Mouse (Mus musculus): ENCODE results near the gene Gstz1. TPM values are rescaled to one million over a fixed set of nuclear protein-coding genes. Genes with fewer than 3 reads are reported as not detected.

The Gstz1 gene
- 6.9 and 10.2 TPM in 2 replicates for total RNA-seq (2017)

DNA sequence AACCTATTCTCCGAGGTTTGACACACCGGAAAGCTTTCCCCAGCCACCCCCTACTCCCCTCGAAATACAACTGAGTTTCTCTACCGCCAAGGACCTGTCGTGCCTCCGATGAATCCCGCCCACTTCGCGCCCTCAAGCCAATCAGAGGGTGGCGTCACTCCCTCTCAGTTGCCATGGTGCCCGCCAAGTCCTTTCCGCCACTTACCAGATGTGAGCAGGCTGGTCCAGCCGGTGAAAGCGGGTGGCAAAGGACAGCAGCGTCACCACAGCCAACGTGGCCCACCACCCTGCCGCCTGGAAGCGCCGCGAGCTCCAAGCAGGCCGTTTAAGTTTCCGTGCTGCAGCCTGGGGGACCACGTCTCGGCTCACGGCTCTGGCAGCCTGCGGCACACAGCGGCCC lies at the start of gene Gstz1:
Gene Gstz1 (plus strand): TSS at position 200 of the 400 bp plus-strand sequence.
- peak; percentile 85 for ATAC-seq (ENCODE audit: extremely low read depth, insufficient number of reproducible peaks, low FRiP score, poor library complexity, severe bottlenecking)

DNA sequence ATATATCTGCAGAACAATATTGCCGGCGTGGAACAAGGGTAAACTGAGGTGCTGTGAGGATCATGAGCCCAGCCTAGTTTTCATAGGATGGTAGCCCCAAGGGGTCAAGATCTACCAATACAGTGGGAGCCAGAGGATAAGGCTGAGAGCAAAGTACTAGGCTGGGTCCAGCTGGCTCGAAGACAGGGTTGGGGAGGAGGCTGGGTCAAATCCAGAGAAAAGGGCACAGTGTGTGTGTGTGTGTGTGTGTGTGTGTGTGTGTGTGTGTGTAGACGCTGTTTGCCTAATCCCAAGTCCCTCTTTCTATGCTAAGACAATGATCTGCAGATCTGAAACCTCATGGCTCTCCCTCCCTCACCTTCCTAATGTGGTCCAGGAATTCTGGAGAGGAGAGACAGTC lies 46.6 kb upstream of the Gstz1 start:
- no peak for ATAC-seq (ENCODE audit: extremely low read depth, insufficient number of reproducible peaks, low FRiP score, poor library complexity, severe bottlenecking)

DNA sequence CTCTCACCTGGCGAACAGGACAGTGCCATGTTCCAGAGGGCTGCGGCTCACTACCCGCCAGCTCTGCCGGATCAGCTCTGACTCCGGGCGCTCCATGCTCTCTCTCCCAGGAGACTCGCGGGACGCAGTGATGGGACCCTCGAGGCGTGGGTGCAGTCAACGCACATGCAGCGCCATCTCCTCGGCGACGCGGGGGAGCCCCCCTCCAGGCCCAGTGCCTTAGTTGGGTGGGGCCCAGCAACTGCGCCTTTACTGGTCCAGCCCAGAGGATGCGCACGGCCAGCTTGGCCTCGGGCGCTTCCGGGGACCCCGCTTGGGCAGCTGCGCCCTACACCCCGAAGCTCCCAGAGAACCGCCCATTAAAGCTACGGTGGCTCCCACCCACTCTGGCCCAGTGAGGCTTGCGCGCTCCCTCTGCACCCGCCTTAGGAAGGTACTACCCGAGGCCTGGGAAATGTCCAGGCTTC lies 44.8 kb upstream of the Gstz1 start, which contains the start of gene Ngb:
Gene Ngb (minus strand): TSS at position 375 of the 467 bp plus-strand sequence.
- no peak for ATAC-seq (ENCODE audit: extremely low read depth, insufficient number of reproducible peaks, low FRiP score, poor library complexity, severe bottlenecking)

DNA sequence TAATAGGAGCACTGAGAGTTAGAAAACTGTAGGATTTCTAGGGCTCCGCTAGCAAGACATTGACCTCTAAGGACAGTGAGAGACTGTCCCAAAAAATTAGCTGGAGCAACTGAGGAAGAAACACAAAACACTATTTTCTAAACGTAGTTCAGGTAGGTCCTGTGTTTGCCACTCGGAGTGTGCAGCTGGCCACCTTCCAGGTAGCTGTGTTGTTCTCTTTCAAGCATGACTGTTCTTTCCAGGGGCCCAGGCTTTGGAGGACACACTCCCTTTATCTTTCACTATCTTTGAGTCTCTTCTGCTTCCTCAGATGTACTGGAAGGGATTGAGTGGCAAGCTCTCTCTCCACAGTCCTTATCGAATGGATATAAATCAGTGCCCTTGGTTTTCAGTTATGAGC lies 43.5 kb upstream of the Gstz1 start:
- no peak for ATAC-seq (ENCODE audit: extremely low read depth, insufficient number of reproducible peaks, low FRiP score, poor library complexity, severe bottlenecking)

DNA sequence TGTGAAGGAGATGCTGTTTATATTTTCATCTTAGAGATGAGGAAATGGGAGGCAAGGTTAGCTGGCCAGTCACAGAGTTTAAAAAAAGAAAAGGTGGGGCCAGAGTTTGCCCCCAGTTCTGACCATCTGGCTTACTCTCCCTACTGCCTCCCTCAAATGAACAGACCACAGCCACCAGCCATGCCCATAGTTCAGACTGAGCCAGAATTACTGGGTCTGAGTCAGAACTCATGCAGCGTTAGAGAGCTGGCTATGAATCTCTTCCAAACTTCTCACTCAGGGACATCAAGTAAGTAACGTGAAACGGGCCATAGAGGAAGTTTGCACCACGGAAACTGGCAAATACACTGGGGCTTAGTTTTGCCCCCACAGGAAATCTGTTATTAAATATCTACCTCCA lies 42.2 kb upstream of the Gstz1 start:
- no peak for ATAC-seq (ENCODE audit: extremely low read depth, insufficient number of reproducible peaks, low FRiP score, poor library complexity, severe bottlenecking)

DNA sequence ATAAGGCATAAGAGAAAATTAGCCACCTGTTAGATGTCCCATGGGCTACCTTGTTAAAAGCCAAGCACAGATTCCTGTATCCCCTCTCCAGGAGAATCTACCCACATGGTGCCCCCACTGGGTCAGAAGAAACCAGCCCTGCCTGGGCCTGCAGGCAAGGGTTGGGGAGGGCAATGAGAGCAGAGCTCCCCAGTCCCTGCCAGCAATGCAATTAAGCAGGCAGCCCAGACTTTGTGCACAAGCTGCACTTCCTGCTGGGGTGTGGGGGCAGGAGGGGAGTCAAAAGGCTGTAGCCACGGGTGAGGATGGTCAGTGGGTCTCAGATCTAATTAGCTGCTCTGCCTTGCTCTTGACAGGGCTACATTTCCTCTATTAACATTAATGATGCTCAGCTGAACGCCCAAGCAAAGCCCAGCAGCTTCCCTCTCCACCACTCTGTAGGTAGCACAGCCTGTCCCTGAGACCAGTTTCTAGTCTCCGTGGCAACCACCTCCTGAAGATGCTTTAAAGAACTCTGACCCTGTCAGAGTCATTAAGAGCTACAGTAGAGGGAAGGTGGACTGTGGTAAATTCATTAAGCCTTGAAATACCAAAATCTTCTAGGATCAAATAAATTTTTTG lies 39.5 kb upstream of the Gstz1 start:
- ATAC-seq (ENCODE audit: extremely low read depth, insufficient number of reproducible peaks, low FRiP score, poor library complexity, severe bottlenecking): no peak

DNA sequence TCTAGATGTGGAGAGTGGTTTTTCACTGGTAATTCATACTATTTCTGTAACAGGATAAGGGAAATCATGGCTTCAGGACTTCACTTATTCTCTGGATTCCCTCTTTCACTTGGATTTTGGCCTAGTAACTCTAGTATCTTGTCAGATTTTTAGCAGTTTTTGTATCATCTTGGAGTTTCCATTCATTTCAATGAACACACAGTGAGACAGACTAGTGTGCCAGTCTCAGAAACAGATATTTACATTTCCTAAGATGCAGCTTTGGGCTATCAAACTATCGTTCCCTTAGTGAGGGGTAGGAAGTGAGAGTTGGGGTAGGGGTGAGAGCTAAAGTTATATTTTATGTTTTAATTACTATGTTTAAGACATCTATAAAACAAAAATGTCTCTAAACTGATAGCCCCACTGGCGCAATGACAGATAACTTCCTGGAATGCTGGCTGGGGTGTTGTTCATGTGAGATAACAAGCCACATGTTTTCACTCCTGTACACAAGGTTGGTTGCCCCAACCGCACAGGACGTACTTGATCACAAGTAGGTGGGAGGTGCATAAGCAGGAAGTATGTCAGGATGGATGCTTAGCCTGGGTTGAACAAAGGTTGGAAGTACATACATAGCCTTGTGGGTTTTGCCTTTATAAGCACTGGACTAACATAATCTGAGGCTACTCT lies 24.9 kb upstream of the Gstz1 start:
- ATAC-seq (ENCODE audit: extremely low read depth, insufficient number of reproducible peaks, low FRiP score, poor library complexity, severe bottlenecking): no peak

DNA sequence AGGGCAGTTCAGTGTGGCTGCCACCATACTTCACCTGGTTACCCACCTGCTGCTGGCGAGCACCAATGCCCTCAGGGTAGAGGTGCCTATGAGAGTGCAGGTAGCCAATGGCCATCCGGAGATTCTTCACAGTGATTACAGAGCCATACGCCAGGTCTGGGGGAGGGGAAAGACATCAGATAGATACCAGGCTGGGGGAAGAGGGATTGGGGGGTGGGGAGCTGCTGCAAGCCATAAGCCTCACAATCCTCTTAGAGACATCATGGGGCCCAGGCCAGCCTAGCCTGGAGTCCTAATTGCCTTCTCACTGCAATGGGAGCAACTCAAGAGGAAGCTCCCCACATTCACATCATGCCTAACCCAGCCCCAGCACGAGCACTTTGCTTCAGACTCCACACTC lies 19.7 kb upstream of the Gstz1 start:
- ATAC-seq (ENCODE audit: extremely low read depth, insufficient number of reproducible peaks, low FRiP score, poor library complexity, severe bottlenecking): no peak

DNA sequence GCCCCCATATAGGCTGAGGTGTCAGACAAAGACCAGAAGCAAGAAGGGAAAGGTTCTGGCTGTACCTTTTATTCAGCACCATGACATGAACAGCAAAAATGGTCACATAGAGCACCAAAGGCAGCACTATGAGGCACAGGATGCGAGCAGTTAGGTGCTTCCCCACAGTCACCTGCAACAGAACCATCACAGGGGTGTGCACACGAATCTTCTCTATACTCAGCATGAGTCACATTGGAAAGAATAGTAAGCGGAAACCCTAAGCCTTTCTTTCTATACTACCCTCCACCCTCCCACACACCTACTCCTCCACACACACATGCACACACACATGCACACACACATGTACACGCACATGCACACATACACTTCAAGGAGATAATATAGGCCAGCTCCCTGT lies 16.7 kb upstream of the Gstz1 start:
- no peak for ATAC-seq (ENCODE audit: extremely low read depth, insufficient number of reproducible peaks, low FRiP score, poor library complexity, severe bottlenecking)

DNA sequence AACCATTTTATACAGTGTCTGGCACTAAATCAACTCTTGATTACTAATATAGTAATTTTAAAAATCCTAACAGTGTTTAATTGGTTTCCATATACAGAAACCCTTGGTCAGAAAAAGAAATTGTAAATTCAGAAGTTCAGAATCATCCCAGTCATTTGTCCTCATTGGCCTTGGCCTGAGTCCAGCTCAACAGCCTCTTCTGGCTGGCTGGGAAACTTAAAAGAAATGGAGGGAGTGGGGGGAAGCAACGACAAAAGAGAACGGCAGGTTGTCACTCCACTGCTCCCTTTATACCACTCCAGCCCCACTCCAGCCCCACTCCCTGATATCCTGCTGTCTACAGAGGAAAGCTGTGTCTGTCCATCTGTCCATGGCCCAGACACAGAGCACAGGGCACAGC lies 15.8 kb upstream of the Gstz1 start:
- no peak for ATAC-seq (ENCODE audit: extremely low read depth, insufficient number of reproducible peaks, low FRiP score, poor library complexity, severe bottlenecking)

DNA sequence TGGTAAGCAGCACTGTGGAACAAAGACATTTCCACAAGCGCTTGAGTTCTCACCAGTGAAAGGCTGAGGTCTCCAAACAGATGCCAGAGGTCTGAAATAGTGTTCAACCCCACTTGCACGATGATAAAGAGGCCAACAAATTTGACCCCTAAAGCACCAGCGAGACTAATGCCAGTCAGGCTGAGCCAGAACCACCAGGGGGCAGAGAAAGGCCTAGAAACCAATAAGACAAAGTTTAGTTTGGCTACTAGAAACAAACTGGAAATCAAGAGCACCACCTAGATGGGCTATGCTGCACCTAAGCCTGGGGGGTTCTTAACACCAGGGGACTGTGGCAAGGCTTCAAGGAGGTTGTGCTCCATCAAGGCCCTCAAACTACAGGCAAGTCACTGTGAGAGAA lies 15.3 kb upstream of the Gstz1 start:
- ATAC-seq (ENCODE audit: extremely low read depth, insufficient number of reproducible peaks, low FRiP score, poor library complexity, severe bottlenecking): peak; percentile 44; the same call in 1 of the 2 replicates

DNA sequence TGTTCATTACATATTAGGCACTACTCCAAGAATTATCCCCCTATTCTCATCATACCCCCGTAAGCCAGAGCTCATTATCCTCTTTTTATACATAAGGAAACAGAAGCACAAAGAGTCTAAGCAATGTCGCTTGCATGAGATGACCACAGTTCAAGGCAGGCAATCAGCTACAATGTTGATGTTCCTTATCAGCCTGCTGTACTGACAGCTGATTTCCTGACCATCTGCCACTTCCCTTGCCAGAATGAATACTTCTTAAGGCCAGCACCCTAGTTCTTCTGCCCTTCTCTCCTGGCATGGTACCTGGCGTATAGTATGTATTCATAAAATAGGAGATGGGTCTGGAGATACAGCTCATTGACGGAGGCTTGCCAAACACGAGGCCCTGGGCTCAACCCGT lies 14.8 kb upstream of the Gstz1 start:
- ATAC-seq (ENCODE audit: extremely low read depth, insufficient number of reproducible peaks, low FRiP score, poor library complexity, severe bottlenecking): no peak

DNA sequence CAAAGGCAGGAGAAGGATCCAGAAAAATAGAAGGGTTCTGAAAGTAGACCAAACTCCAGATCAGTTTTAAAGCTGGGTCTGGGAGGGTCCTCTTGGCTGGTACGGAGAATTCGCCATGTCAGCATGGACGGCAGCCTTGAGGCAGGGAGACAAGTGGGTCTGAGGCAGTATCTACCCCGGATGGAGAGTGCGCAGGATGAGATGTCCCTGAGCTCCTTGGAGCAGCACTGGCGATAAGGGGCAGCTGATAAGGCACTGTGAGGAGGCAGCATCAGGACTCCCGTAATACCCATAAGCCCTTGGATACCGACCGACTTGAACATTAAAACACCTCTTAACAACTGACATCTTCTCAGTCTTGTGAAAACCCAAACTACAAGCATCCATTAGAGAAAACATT lies 14.2 kb upstream of the Gstz1 start:
- ATAC-seq (ENCODE audit: extremely low read depth, insufficient number of reproducible peaks, low FRiP score, poor library complexity, severe bottlenecking): no peak

DNA sequence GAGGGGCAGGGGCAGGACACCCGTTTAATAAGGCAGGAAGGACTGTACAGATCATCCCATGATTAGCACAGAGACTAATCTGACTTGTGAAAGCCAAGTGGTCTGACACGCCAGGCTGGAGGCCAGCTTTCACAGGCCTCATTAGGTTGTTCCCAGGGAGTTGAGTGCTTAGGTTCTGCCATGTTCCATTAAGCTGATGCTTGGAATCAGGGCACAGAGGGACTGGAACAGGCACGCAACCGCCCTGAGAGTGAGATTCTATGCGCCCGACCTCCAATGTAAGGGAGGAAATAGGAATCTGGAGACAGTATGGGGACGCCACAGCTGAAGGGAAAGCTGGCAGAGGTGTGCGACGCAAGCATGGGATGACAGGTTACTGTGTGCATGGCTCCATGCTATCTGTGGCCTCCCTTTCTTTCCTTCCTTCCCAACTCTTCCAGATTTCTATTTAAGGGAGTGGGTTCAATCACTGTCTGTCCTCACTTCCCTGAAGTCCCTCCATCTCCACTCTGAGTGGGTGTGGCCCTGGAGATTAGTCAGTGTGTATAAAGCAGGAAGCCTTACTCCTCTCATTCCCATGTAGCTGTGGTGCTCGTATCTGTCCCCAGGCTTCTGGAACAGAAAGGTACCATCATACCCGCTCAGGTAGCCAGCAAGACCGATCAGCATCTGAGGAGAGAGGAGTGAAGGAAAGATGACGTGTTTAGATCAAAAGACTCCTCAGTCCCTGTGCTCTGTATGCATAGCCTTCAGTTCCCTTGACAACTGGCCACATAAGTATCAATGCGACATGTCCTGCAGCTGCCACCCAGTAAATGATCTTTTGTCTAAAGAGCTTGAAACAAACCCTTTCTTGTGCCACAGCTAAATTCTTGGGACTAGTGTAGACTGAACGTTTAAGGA lies 9.3 kb upstream of the Gstz1 start:
- ATAC-seq (ENCODE audit: extremely low read depth, insufficient number of reproducible peaks, low FRiP score, poor library complexity, severe bottlenecking): no peak

DNA sequence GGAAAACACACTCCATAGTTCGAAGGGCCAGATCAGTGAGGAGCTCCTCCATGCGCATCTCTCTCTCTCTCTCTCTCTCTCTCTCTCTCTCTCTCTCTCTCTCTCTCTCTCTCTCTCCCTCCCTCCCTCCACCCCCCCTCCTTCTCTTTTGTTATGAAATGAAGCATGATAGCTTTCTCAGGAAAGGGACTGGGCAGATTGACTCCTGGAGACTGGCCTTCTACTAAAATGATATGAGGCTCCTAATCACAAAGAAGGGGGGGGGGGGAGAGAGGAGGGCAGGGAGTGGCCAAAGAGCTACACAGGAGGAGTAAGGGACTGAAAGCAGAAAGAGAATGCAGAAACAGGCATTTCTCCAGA lies 8.6 kb upstream of the Gstz1 start:
- no peak for ATAC-seq (ENCODE audit: extremely low read depth, insufficient number of reproducible peaks, low FRiP score, poor library complexity, severe bottlenecking)

DNA sequence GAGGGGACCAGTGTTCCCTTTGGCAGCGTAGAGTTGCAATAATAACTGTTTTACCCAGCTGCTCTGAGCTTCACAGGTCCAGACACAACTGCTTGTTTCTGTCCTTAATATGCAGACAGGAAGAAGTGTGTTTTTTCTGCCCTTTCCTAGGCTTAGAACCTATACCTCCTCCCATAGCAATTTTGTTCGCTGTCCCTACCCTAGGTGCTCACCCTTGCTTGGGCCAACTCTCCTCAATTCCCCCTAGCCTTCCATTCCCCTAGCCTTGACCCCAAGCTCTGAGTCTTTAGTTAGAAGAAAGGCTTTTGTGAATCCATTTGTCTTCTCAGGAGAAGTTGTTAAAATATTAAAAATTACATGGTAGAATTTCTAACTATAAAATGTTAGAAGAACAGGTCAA lies 8.2 kb upstream of the Gstz1 start:
- no peak for ATAC-seq (ENCODE audit: extremely low read depth, insufficient number of reproducible peaks, low FRiP score, poor library complexity, severe bottlenecking)

DNA sequence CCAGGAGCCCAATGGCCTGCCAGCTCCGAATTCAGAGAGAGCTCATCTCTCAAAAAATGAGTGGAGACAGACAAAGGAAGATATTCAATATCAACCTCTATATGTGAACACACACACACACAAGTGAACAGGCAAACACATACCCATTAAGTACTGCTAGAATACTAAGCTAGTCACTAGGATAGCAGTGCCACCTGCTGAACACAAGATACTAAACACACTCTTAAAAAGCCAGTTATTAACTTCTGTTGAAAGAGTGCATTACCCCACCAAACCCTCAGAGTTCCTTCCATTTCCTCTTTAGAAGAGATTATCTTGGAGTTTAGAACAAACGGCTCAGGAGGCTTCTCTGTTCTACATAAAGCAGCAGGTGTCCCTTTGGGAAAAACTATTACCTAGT lies 4.8 kb upstream of the Gstz1 start:
- no peak for ATAC-seq (ENCODE audit: extremely low read depth, insufficient number of reproducible peaks, low FRiP score, poor library complexity, severe bottlenecking)

DNA sequence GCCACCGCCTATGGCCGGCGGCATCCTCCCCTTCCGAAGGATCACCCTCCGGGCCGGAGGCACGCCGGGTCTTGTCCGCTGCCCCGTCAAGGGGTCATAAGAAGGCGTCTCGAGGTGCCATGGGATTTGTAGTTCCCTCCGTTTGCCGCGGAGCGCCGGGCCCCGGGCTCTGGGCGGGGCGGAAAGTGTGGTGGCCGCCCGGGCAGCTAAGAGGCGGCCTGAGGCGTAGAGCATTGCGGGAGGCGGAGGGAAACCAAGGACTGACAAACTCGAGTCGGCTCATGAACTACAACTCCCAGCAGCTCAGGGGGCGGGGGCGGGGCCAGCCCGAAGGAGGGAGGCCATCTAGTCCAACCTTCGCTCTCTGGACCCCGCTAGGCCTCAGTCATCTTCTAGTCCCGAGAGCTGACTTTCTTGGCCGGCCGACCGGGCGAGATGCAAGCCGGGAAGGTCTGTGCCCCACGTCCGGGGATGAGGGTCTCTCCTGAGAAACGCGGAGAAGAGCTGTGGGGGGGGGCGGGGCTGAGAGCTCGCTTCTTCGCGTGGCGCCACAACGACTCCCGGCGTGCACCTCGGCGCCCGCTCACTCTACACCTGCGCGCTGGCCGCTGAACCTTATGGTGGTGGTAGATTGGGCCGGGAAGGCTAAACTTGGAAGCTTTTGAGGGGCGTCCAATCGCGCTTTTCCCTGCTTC lies 577 bp downstream of the Gstz1 start, which contains the start of gene Pomt2:
Gene Pomt2 (minus strand): TSS at position 574 of the 695 bp plus-strand sequence.
- ATAC-seq (ENCODE audit: extremely low read depth, insufficient number of reproducible peaks, low FRiP score, poor library complexity, severe bottlenecking): peak; percentile 93

DNA sequence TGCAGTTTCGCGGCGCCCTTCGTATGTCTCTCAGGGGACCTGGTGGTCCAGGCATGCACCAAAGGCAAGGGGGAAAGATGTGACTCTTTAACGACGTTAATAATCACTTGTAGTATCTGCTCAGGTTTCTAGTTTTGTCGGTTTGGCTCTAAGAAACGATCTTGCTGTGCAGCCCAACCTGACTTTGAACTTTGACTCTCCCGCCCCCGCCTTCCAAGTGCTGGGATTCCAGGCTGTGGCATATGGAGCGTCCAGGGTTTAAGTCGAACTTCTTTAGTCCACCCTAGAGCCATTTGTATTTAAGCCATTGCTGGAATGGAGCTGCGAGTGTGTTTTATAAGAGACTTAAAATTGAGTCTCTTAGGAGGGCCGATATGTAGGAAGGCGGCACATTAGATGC lies 1.2 kb downstream of the Gstz1 start:
- no peak for ATAC-seq (ENCODE audit: extremely low read depth, insufficient number of reproducible peaks, low FRiP score, poor library complexity, severe bottlenecking)

Measured in neutrophil, adult 5-6 weeks (primary cell).